In the genomic region with DNA sequence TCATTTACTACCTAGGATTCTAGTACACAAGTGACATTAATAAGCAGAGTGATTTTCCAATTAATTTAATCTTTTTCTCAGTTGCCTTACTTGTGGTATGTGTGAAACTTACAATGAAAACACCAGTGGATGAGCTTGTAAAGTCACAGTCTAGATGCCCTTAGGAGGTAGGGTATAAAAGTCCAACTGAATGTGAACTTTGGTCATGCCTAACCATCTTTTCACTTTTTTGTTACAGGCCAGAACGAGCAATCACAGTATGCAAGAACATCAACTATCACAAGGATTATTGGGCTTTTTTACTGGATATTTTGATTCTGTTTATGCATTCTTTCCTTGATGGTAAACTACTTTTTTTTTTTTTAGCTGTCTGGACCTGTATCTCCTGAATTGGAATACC, we compare ENCODE assay signal across 31 mouse cellular contexts.
"Had no signal": no experiment of that assay in that cellular context is flagged by ENCODE, and none has a peak within 500 bp of the region (broad histone marks: within the 10 kb centered on the region; RNA-seq: fewer than 3 reads in every experiment).

No protein-coding gene starts in this region.

- H3K4me1 ChIP-seq: limb, embryonic 10.5 days; limb, embryonic 12.5 days; limb, embryonic 13.5 days; limb, embryonic 15.5 days; liver, embryonic 12.5 days; liver, embryonic 13.5 days; liver, embryonic 15.5 days; lung, embryonic 15.5 days; megakaryocyte, embryonic 14.5 days; midbrain, embryonic 10.5 days; midbrain, embryonic 12.5 days; midbrain, embryonic 13.5 days; midbrain, embryonic 15.5 days; neural tube, embryonic 12.5 days had no signal

- H3K4me2 ChIP-seq: limb, embryonic 12.5 days; limb, embryonic 13.5 days; limb, embryonic 15.5 days; liver, embryonic 11.5 days; liver, embryonic 12.5 days; liver, embryonic 13.5 days; liver, embryonic 15.5 days; lung, embryonic 14.5 days; lung, embryonic 15.5 days; midbrain, embryonic 11.5 days; midbrain, embryonic 12.5 days; midbrain, embryonic 13.5 days; midbrain, embryonic 15.5 days; neural tube, embryonic 12.5 days had no signal

- H3K9me3 ChIP-seq: limb, embryonic 10.5 days; limb, embryonic 12.5 days; limb, embryonic 13.5 days; limb, embryonic 15.5 days; liver, embryonic 12.5 days; liver, embryonic 13.5 days; liver, embryonic 15.5 days; lung, embryonic 15.5 days; megakaryocyte, embryonic 14.5 days; midbrain, embryonic 10.5 days; midbrain, embryonic 12.5 days; midbrain, embryonic 13.5 days; midbrain, embryonic 15.5 days; neural tube, embryonic 12.5 days had no signal

- H3K9ac ChIP-seq: limb, embryonic 12.5 days; limb, embryonic 13.5 days; limb, embryonic 15.5 days; liver, embryonic 12.5 days; liver, embryonic 13.5 days; liver, embryonic 14.5 days; liver, embryonic 15.5 days; liver, postnatal 0 days; lung, embryonic 14.5 days; lung, embryonic 15.5 days; midbrain, embryonic 12.5 days; midbrain, embryonic 13.5 days; midbrain, embryonic 15.5 days; neural tube, embryonic 12.5 days had no signal

- H3K27ac ChIP-seq: limb, embryonic 10.5 days; limb, embryonic 12.5 days; limb, embryonic 13.5 days; limb, embryonic 15.5 days; liver, embryonic 12.5 days; liver, embryonic 13.5 days; liver, embryonic 14.5 days; liver, embryonic 15.5 days; lung, embryonic 15.5 days; macrophage; midbrain, embryonic 10.5 days; midbrain, embryonic 12.5 days; midbrain, embryonic 13.5 days; midbrain, embryonic 15.5 days; neural tube, embryonic 12.5 days had no signal

- H3K4me3 ChIP-seq: limb, embryonic 10.5 days; limb, embryonic 12.5 days; limb, embryonic 13.5 days; limb, embryonic 15.5 days; liver, embryonic 12.5 days; liver, embryonic 13.5 days; liver, embryonic 15.5 days; lung, embryonic 15.5 days; megakaryocyte, embryonic 14.5 days; midbrain, embryonic 10.5 days; midbrain, embryonic 12.5 days; midbrain, embryonic 13.5 days; midbrain, embryonic 15.5 days; myocyte; neural tube, embryonic 12.5 days had no signal

- ATAC-seq: liver, embryonic 12.5 days; liver, postnatal 0 days; lung, postnatal 0 days; midbrain, embryonic 13.5 days; midbrain, embryonic 15.5 days; midbrain, embryonic 16.5 days had no signal

- H3K36me3 ChIP-seq: limb, embryonic 10.5 days; limb, embryonic 12.5 days; limb, embryonic 13.5 days; limb, embryonic 15.5 days; liver, embryonic 12.5 days; liver, embryonic 13.5 days; liver, embryonic 15.5 days; lung, embryonic 15.5 days; midbrain, embryonic 10.5 days; midbrain, embryonic 12.5 days; midbrain, embryonic 13.5 days; midbrain, embryonic 15.5 days; neural tube, embryonic 12.5 days had no signal

- DNase-seq: left cerebral cortex, postnatal 4 days; liver, embryonic 13.5 days; liver, postnatal 0 days; lung, adult 18-20 months; lung, adult 2 months; lung, embryonic 14.5 days; lung, postnatal 10 days; lung, postnatal 14 days; lung, postnatal 36 days; lung, postnatal 4 days; midbrain, embryonic 14.5 days had no signal

- H3K27me3 ChIP-seq: limb, embryonic 12.5 days; limb, embryonic 13.5 days; limb, embryonic 15.5 days; liver, embryonic 12.5 days; liver, embryonic 13.5 days; liver, embryonic 15.5 days; lung, embryonic 15.5 days; megakaryocyte, embryonic 14.5 days; midbrain, embryonic 12.5 days; midbrain, embryonic 13.5 days; midbrain, embryonic 15.5 days; neural tube, embryonic 12.5 days had no signal
